Mouse (Mus musculus): ENCODE results near the gene Ctdspl. TPM values are rescaled to one million over a fixed set of nuclear protein-coding genes. Genes with fewer than 3 reads are reported as not detected.

Ctdspl gene
- polyA plus RNA-seq, 1 experiment: 9.3 TPM

GRCm38 (mm10) chr9:118924554-118925085, 1.6 kb upstream of the Ctdspl start:
- Histone ChIP-seq H3K4me3 (ENCODE audit: control insufficient read depth, insufficient read depth, low read length) (peak overlapping the region; percentile 63), H3K27me3 (ENCODE audit: control insufficient read depth, insufficient read depth, low read length) (no peaks in the 10 kb centered on the region), H3K36me3 (ENCODE audit: control insufficient read depth, insufficient read depth, low read length) (no peaks in the 10 kb centered on the region), H3K4me1 (replicated peaks; ENCODE audit: control insufficient read depth, insufficient read depth, low read length) (peaks cover 23% of the 10 kb centered on the region), H3K27ac (ENCODE audit: control insufficient read depth, insufficient read depth, low read length) (no peak overlapping the region)
- DNase-seq: peak; percentile 17
- 0 out of 2 replicates have a peak, but pooled peaks have one; percentile 4 for TF ChIP-seq POLR2A (IDR thresholded peaks at IDR 0.05; ENCODE audit: control insufficient read depth, extremely low read depth, insufficient read depth, low read length, poor library complexity)
- TF ChIP-seq CTCF (IDR thresholded peaks at IDR 0.05; ENCODE audit: borderline replicate concordance, control insufficient read depth, extremely low read depth, insufficient read depth, low read length, poor library complexity): no peak
- 53% methylated on average over 16 of the region's 16 CpGs for WGBS

DNA sequence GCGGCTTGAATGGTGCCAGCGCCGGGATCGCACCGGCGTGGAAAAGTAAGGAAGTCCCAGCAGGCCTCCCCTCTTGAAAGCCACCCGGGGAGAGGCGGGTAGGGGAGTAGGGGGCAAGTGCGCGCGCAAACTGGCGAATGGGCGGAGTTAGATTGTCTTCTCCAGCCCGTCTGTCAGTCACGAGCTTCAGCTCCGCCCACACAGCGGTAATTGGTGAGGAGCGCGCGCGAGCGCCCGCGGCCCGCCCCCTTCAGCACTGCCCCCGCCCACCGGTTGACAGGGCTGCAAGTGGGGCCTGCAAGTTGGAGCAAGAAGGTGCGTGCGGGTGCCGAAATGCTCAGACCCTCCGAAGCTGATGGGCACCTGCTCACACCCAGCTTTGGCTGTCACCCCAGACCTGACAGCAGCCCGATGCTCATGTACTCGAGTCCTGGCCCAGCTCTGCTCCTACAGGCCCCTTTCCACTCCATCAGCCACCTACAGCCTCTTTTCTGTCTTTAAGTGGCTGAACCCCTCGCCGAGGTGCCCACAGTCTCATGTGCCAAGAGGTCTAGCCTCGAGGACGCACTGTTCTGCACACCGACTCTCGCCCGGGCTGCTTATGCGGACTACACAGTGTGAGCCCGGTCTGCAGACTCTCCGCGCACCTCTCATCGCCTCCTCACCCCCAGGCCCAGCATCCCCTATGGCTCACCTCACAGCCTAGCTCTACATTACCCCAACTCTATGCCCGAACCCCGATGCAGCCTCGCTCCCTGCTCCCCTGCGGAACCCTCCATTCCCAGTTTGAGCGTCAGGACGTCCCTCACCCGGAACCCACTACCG, 755 bp upstream of the Ctdspl start:
- H3K4me1 ChIP-seq (replicated peaks; ENCODE audit: control insufficient read depth, insufficient read depth, low read length): peaks cover 23% of the 10 kb centered on the region
- no peaks in the 10 kb centered on the region for H3K36me3 ChIP-seq (ENCODE audit: control insufficient read depth, insufficient read depth, low read length)
- H3K27ac ChIP-seq (ENCODE audit: control insufficient read depth, insufficient read depth, low read length): peak overlapping the region; percentile 48
- DNase-seq: peak; percentile 99
- H3K27me3 ChIP-seq (ENCODE audit: control insufficient read depth, insufficient read depth, low read length): no peaks in the 10 kb centered on the region
- WGBS: under 1% methylated on average over 53 of the region's 53 CpGs
- TF ChIP-seq CTCF (IDR thresholded peaks at IDR 0.05; ENCODE audit: borderline replicate concordance, control insufficient read depth, extremely low read depth, insufficient read depth, low read length, poor library complexity) (no peak), POLR2A (IDR thresholded peaks at IDR 0.05; ENCODE audit: control insufficient read depth, extremely low read depth, insufficient read depth, low read length, poor library complexity) (peak; percentile 36; the same call in 1 of the 2 replicates)
- H3K4me3 ChIP-seq (ENCODE audit: control insufficient read depth, insufficient read depth, low read length): peak overlapping the region; percentile 63

GRCm38 (mm10) chr9:118926688-118927321, 552 bp downstream of the Ctdspl start:
- DNase-seq: peak; percentile 66
- Histone ChIP-seq H3K27me3 (ENCODE audit: control insufficient read depth, insufficient read depth, low read length) (no peaks in the 10 kb centered on the region), H3K36me3 (ENCODE audit: control insufficient read depth, insufficient read depth, low read length) (no peaks in the 10 kb centered on the region), H3K4me3 (ENCODE audit: control insufficient read depth, insufficient read depth, low read length) (peak overlapping the region; percentile 62), H3K27ac (ENCODE audit: control insufficient read depth, insufficient read depth, low read length) (no peak overlapping the region), H3K4me1 (replicated peaks; ENCODE audit: control insufficient read depth, insufficient read depth, low read length) (peaks cover 23% of the 10 kb centered on the region)
- WGBS: 10% methylated on average over 67 of the region's 68 CpGs
- TF ChIP-seq POLR2A (IDR thresholded peaks at IDR 0.05; ENCODE audit: control insufficient read depth, extremely low read depth, insufficient read depth, low read length, poor library complexity) (peak; percentile 18; the same call in 1 of the 2 replicates), CTCF (IDR thresholded peaks at IDR 0.05; ENCODE audit: borderline replicate concordance, control insufficient read depth, extremely low read depth, insufficient read depth, low read length, poor library complexity) (no peak)

GRCm38 (mm10) chr9:118927501-118927900, 1.2 kb downstream of the Ctdspl start:
- peak; percentile 23 for DNase-seq
- H3K4me3 ChIP-seq (ENCODE audit: control insufficient read depth, insufficient read depth, low read length): no peak overlapping the region
- no peak overlapping the region for H3K27ac ChIP-seq (ENCODE audit: control insufficient read depth, insufficient read depth, low read length)
- no peaks in the 10 kb centered on the region for H3K27me3 ChIP-seq (ENCODE audit: control insufficient read depth, insufficient read depth, low read length)
- WGBS: 11% methylated on average over 8 of the region's 8 CpGs
- peaks cover 23% of the 10 kb centered on the region for H3K4me1 ChIP-seq (replicated peaks; ENCODE audit: control insufficient read depth, insufficient read depth, low read length)
- H3K36me3 ChIP-seq (ENCODE audit: control insufficient read depth, insufficient read depth, low read length): no peaks in the 10 kb centered on the region
- no peak for TF ChIP-seq CTCF (IDR thresholded peaks at IDR 0.05; ENCODE audit: borderline replicate concordance, control insufficient read depth, extremely low read depth, insufficient read depth, low read length, poor library complexity)
- TF ChIP-seq POLR2A (IDR thresholded peaks at IDR 0.05; ENCODE audit: control insufficient read depth, extremely low read depth, insufficient read depth, low read length, poor library complexity): no peak

DNA sequence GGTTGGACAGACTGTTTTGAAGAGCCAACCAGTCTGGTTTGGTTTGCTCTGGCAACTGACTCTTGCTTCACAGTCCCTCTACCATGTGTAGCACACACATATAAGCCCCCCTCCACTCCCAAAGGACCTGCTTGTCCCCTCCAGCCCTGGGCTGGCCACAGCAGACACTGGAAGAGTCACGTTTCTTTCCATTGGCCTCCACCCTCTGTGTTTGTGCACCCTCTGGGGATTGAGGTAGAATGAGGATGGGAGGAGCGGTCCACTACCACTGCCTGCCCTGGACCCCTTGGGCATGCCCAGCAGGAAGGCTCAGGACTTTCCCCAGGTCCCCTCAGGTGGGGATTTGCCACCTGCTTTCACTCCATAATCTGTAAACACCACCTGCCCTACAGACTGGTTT, 1.8 kb downstream of the Ctdspl start:
- 88% methylated on average over 2 of the region's 2 CpGs for WGBS
- no peaks in the 10 kb centered on the region for H3K36me3 ChIP-seq (ENCODE audit: control insufficient read depth, insufficient read depth, low read length)
- peaks cover 23% of the 10 kb centered on the region for H3K4me1 ChIP-seq (replicated peaks; ENCODE audit: control insufficient read depth, insufficient read depth, low read length)
- DNase-seq: no peak
- H3K27me3 ChIP-seq (ENCODE audit: control insufficient read depth, insufficient read depth, low read length): no peaks in the 10 kb centered on the region
- no peak overlapping the region for H3K4me3 ChIP-seq (ENCODE audit: control insufficient read depth, insufficient read depth, low read length)
- TF ChIP-seq CTCF (IDR thresholded peaks at IDR 0.05; ENCODE audit: borderline replicate concordance, control insufficient read depth, extremely low read depth, insufficient read depth, low read length, poor library complexity) (no peak), POLR2A (IDR thresholded peaks at IDR 0.05; ENCODE audit: control insufficient read depth, extremely low read depth, insufficient read depth, low read length, poor library complexity) (no peak)
- no peak overlapping the region for H3K27ac ChIP-seq (ENCODE audit: control insufficient read depth, insufficient read depth, low read length)

GRCm38 (mm10) chr9:118928656-118929055, 2.4 kb downstream of the Ctdspl start:
- Histone ChIP-seq H3K36me3 (ENCODE audit: control insufficient read depth, insufficient read depth, low read length) (no peaks in the 10 kb centered on the region), H3K4me3 (ENCODE audit: control insufficient read depth, insufficient read depth, low read length) (no peak overlapping the region), H3K27ac (ENCODE audit: control insufficient read depth, insufficient read depth, low read length) (no peak overlapping the region), H3K4me1 (replicated peaks; ENCODE audit: control insufficient read depth, insufficient read depth, low read length) (peaks cover 23% of the 10 kb centered on the region), H3K27me3 (ENCODE audit: control insufficient read depth, insufficient read depth, low read length) (no peaks in the 10 kb centered on the region)
- WGBS: 91% methylated on average over 7 of the region's 7 CpGs
- no peak for DNase-seq
- TF ChIP-seq POLR2A (IDR thresholded peaks at IDR 0.05; ENCODE audit: control insufficient read depth, extremely low read depth, insufficient read depth, low read length, poor library complexity) (no peak), CTCF (IDR thresholded peaks at IDR 0.05; ENCODE audit: borderline replicate concordance, control insufficient read depth, extremely low read depth, insufficient read depth, low read length, poor library complexity) (no peak)
